Mouse (Mus musculus): ENCODE results near the gene Itgb7. TPM values are rescaled to one million over a fixed set of nuclear protein-coding genes. Genes with fewer than 3 reads are reported as not detected.

Itgb7 gene
- polyA plus RNA-seq, 1 experiment from 2014 or later = 3.3 TPM

DNA sequence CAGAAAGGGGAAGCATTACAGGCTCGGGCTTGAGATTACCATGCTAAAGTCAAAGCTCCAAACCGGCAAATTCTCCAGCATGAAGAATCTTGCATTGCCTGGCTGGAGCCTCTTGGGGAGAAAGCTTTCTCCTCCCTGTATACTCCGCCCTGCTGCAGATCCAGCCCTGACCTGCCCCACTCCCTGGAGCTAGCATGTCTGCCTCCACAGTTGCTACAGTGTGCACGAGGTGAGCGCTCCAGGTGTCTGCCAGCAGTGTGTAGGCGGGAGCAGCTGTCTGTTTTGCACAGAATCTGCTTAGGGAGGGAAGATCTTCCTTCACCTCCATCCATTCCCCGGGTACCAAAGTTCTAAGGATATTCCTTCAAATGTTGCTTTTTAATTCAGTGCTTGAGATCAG lies 30.8 kb upstream of the Itgb7 start:
- Histone ChIP-seq H3K27ac (peak overlapping the region; percentile 75), H3K4me2 (peak overlapping the region; percentile 26)

DNA sequence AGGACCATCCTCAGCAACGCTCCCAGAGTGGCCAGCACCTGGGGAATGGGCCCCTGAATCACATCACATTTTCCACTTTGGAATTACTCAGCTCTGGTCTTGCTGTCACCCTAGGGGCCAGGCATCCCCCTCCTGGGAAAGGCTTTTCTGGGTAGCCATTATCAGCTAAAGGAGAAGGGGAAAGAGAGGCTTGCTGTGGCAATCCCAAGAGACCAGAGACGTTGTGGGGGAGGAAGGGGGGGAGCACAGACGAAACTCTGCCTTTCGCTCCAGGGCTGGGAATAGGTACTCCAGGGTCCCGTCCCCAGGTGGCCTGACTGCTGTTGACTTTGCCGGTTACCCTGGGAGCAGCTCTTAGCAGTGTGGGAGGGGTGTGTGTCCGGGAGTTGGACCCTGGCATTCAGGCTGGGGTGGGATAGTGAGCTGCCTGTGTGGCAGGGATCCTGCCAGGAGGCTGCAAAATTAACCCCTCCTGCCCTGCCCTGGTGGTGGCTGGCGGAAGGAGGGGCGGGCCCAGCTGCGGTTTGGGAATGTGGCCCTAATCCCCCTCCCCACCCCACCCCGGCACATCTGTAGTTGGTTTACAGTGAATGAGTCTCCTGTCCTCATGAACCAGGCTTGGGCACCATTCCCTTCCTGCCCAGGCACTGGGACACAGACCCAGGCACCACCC lies 27.0 kb upstream of the Itgb7 start:
- Histone ChIP-seq H3K4me2 (peak overlapping the region; percentile 98), H3K9ac (peak overlapping the region; percentile 97), H3K27ac (peak overlapping the region; percentile 99), H3K9me3 (no peaks in the 10 kb centered on the region), H3K4me3 (peak overlapping the region; percentile 76), H3K27me3 (no peaks in the 10 kb centered on the region), H3K4me1 (peaks cover 73% of the 10 kb centered on the region), H3K36me3 (peaks cover 7% of the 10 kb centered on the region)
- peak; percentile 60 for ATAC-seq (ENCODE audit: insufficient number of reproducible peaks, insufficient read depth, low FRiP score, low TSS enrichment, low read depth)
- 4% methylated on average over 11 of the region's 11 CpGs for WGBS

More for the DNA sequence above, 30.8 kb upstream of the Itgb7 start:
- Histone ChIP-seq H3K36me3 (no peaks in the 10 kb centered on the region), H3K4me3 (no peak overlapping the region), H3K27me3 (no peaks in the 10 kb centered on the region), H3K4me1 (peaks cover 48% of the 10 kb centered on the region), H3K9ac (peak overlapping the region; percentile 27; the same call in 1 of the 2 replicates), H3K9me3 (no peaks in the 10 kb centered on the region)
- 36% methylated on average over 7 of the region's 7 CpGs for WGBS
- 0 out of 2 replicates have a peak, but pooled peaks have one; percentile 30 for ATAC-seq (ENCODE audit: insufficient number of reproducible peaks, insufficient read depth, low FRiP score, low TSS enrichment, low read depth)

DNA sequence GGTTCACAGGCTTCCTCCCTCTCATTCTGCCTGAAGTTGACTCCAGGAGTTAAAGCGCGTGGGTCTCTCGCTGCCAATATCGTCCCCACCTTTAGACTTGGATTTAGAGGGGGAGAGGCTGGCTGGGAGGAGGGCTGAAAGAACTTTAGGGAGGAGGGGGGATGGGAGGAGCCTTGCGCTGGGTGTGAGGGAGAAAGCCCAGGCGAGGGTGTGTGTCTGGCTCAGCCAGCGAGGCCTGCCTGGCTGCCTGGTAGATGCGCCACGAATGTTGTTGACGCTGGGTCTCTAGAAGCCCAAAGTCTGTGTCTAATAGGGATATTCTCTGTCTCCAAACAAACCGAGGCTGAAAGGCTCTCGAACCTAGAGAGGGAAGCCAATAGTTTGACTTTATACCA lies 26.3 kb upstream of the Itgb7 start:
- WGBS = 1% methylated on average over 12 of the region's 12 CpGs
- Histone ChIP-seq H3K27ac (peak overlapping the region; percentile 99), H3K27me3 (no peaks in the 10 kb centered on the region), H3K9ac (peak overlapping the region; percentile 97), H3K9me3 (no peaks in the 10 kb centered on the region), H3K4me3 (peak overlapping the region; percentile 76), H3K36me3 (peaks cover 12% of the 10 kb centered on the region), H3K4me1 (peaks cover 75% of the 10 kb centered on the region), H3K4me2 (peak overlapping the region; percentile 98)
- peak; percentile 48; the same call in 1 of the 2 replicates for ATAC-seq (ENCODE audit: insufficient number of reproducible peaks, insufficient read depth, low FRiP score, low TSS enrichment, low read depth)

DNA sequence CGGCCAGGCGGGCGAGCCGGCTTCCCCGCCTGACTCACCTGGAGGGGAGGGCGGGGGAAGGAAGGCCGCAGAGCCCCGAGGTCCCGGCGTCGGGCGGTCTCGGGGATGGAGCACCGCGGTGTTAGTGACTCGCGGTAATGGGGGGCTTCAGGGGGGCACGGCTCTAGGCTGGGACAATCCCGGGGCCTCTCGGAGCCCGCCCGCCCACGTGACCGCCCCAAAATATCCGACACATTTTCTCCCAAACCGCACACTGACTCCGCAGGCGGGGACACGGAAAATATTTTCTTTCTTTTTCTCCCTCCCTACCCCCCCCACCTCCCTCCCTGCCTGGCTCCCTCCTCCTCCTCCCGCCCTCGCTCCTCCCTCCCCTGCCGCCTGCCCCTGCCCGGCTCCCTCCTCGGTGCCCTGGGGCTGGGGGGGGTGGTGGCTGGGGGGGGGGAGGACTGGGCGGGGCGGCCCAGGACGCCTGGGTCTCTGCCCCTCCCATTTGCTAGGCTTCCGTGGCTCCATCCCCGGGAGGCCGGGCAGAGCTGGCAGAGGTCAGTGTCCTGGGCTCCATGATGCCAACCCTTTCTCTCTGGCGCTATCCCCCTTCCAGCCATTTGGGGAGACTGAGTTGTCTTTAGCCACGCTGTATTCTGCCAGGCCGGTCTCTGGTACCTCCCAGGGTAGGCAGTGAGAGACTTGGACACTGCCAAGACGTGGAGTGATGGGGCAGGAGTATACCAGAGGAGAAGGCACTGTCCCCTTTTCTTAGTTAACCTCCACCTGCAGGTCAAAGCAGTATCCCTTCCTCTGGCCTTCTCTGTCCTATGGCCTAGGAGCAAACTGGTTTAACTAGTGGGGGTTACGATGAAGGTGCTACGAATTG lies 25.7 kb upstream of the Itgb7 start, which contains the start of gene Rarg:
Gene Rarg (minus strand): TSS at position 316 of the 874 bp plus-strand sequence.
- H3K27me3 ChIP-seq = no peaks in the 10 kb centered on the region
- H3K9me3 ChIP-seq = no peaks in the 10 kb centered on the region
- peak within 1 kb of the TSS; percentile 76 for H3K4me3 ChIP-seq
- peak within 1 kb of the TSS; percentile 98 for H3K4me2 ChIP-seq
- peaks cover 76% of the 10 kb centered on the region for H3K4me1 ChIP-seq
- peaks cover 17% of the 10 kb centered on the region for H3K36me3 ChIP-seq
- peak within 1 kb of the TSS; percentile 99 for H3K27ac ChIP-seq
- peak within 1 kb of the TSS; percentile 97 for H3K9ac ChIP-seq
- peak; percentile 57 for ATAC-seq (ENCODE audit: insufficient number of reproducible peaks, insufficient read depth, low FRiP score, low TSS enrichment, low read depth)
- WGBS = under 1% methylated on average over 43 of the region's 46 CpGs

DNA sequence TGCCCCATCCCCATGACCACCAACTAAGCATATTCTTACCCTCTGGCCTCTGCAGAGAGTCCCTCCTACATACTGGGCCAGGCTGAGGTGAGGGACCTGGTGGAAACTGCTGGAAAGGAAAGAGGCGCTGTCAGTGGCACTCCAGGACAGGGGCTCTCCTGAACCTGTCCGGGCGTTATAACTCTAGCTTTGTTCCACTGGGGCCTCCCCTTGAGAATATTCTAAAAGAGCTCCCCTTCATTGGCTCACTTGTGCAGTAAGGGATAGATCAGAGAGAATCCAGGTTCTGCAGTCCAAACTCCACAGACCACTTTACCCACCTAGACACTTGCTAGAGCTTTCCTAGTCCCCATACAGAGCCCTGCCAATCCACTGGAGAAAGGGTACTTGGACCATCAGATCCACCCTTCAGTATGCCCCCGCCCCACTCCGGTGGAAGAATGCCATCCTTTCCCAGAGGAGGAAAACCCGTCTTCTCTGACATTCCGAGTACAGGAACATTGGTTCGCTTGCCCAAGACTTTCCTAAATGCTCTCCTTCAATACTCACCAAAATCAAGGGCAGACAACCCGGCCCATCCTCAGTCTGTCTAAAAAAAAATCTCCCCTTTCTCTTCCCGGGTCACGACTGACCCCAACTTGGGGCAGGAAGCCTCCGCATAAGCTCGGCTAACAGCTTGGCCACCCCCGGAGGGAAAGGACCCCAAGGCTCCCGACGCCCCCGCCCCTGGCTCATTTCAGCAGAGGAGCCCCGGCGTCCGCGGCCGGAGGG lies 24.9 kb upstream of the Itgb7 start:
- 3% methylated on average over 22 of the region's 22 CpGs for WGBS
- H3K4me3 ChIP-seq = peak overlapping the region; percentile 76

DNA sequence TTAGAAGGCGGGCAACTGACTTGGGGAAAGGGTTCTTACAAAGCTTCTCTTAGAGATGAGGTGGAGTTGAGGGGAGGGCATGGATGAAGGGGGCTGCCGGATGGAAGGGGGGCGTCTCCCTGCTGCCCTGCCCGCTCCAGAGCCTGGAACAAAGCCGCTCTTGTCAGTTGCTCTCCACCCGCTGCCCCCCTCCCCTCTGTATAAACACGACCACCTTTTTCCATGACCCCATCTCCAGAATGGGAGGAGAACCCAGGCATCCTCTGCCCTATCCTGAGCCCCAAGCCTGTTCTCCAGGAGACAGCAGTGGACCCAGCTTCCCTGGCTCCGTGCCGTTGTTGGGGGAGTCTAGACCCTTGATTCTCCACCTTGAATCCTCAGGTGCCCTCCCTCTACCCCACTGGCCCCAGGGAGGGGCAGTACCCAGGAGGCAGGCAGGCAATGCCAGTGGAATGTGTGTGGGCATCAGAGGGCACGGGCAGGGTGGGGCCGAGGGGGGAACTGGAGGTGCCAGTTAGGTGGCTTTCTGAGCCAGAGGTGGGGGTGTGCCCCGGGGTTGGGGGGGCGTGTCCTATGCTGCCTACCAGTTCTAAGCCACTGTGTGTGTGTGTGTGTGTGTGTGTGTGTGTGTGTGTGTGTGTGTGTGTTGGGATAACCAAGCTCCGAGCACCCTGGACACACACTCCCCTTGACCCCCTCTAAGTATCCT lies 24.0 kb upstream of the Itgb7 start:
- H3K4me2 ChIP-seq = peak overlapping the region; percentile 98
- no peaks in the 10 kb centered on the region for H3K9me3 ChIP-seq
- peaks cover 82% of the 10 kb centered on the region for H3K4me1 ChIP-seq
- WGBS = 10% methylated on average over 13 of the region's 14 CpGs
- peak overlapping the region; percentile 76 for H3K4me3 ChIP-seq
- H3K27me3 ChIP-seq = no peaks in the 10 kb centered on the region
- peaks cover 35% of the 10 kb centered on the region for H3K36me3 ChIP-seq
- peak overlapping the region; percentile 99 for H3K27ac ChIP-seq
- no peak for ATAC-seq (ENCODE audit: insufficient number of reproducible peaks, insufficient read depth, low FRiP score, low TSS enrichment, low read depth)
- peak overlapping the region; percentile 97 for H3K9ac ChIP-seq

More for the DNA sequence above, 24.9 kb upstream of the Itgb7 start:
- Histone ChIP-seq H3K36me3 (peaks cover 25% of the 10 kb centered on the region), H3K4me1 (peaks cover 76% of the 10 kb centered on the region), H3K27ac (peak overlapping the region; percentile 99), H3K4me2 (peak overlapping the region; percentile 98), H3K27me3 (no peaks in the 10 kb centered on the region), H3K9me3 (no peaks in the 10 kb centered on the region), H3K9ac (peak overlapping the region; percentile 97)
- no peak for ATAC-seq (ENCODE audit: insufficient number of reproducible peaks, insufficient read depth, low FRiP score, low TSS enrichment, low read depth)

DNA sequence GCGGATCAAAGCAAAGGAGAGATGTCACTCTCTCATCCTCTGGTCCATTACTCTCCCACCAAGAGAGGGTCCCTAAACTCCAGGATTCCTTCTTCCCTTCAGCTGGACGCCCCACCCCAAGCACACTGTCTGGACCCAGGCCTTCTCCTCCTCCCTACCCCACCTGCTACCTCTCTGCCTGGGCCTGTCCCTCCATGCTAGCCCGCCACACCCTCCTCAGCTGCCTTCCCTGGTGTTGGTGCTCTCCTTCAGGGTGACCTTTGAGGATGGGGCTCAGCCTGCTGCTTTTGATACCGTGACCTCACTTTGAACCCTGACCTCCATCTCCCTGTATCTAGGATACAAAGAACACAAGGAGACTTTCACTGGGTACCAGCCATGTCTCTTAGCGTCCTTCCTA lies 18.8 kb upstream of the Itgb7 start:
- WGBS = 51% methylated on average over 5 of the region's 5 CpGs
- Histone ChIP-seq H3K27ac (peak overlapping the region; percentile 99), H3K9me3 (no peaks in the 10 kb centered on the region), H3K9ac (peak overlapping the region; percentile 49), H3K4me1 (peaks cover 84% of the 10 kb centered on the region), H3K36me3 (peaks cover 43% of the 10 kb centered on the region), H3K4me3 (peak overlapping the region; percentile 58), H3K27me3 (no peaks in the 10 kb centered on the region), H3K4me2 (peak overlapping the region; percentile 94)
- no peak for ATAC-seq (ENCODE audit: insufficient number of reproducible peaks, insufficient read depth, low FRiP score, low TSS enrichment, low read depth)

DNA sequence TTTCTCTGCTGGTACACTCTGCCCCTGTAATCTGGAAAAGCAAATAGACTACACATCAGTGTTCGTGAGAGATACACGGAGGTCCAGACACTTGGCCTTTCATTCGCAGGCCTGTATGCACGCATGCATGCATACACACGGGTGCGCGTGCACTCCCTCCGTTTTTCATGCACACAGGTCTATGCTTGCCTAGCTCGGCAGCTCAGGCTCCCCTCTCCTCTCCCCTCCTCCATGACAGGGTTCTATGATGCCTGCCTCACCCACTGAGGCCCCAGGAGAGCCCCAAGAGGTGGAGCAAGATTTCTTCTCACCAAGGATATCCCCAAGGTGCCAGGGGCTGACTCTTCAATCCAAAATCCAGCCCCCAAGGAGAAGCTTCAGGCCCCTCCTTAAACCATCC lies 18.2 kb upstream of the Itgb7 start:
- Histone ChIP-seq H3K4me2 (peak overlapping the region; percentile 94), H3K27me3 (no peaks in the 10 kb centered on the region), H3K9ac (peak overlapping the region; percentile 49), H3K27ac (peak overlapping the region; percentile 99), H3K4me1 (peaks cover 84% of the 10 kb centered on the region), H3K4me3 (peak overlapping the region; percentile 58), H3K36me3 (peaks cover 43% of the 10 kb centered on the region), H3K9me3 (no peaks in the 10 kb centered on the region)
- no peak for ATAC-seq (ENCODE audit: insufficient number of reproducible peaks, insufficient read depth, low FRiP score, low TSS enrichment, low read depth)
- WGBS = 14% methylated on average over 9 of the region's 9 CpGs

DNA sequence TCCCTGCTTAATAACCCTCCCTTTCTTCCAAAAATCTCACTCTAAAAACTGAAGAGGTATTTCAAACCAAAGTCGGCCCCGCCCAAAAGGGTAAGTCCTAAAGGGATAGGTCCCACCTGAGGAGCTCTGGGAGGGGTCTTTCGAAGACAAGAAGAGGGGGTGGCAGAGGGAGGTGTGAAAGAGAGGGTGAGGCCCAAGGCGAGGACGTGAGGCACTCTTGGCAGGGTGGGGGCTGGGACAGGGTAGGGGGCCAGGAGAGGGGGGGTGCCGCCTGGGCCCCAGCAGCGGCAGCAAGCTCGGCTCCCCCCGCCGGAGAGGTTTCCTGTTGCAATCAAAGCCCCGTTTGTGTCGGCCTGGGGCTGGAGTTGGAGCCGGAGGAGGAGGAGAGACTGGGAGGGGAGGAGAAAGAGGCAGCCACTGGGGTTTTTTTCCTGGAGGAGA lies 17.5 kb upstream of the Itgb7 start:
- peak; percentile 11; the same call in 1 of the 2 replicates for ATAC-seq (ENCODE audit: insufficient number of reproducible peaks, insufficient read depth, low FRiP score, low TSS enrichment, low read depth)
- WGBS = 2% methylated on average over 13 of the region's 13 CpGs
- H3K4me3 ChIP-seq = peak overlapping the region; percentile 58
- peak overlapping the region; percentile 49 for H3K9ac ChIP-seq
- H3K4me2 ChIP-seq = peak overlapping the region; percentile 94
- H3K27ac ChIP-seq = peak overlapping the region; percentile 99
- H3K36me3 ChIP-seq = peaks cover 42% of the 10 kb centered on the region
- H3K4me1 ChIP-seq = peaks cover 82% of the 10 kb centered on the region
- H3K9me3 ChIP-seq = no peaks in the 10 kb centered on the region
- H3K27me3 ChIP-seq = no peaks in the 10 kb centered on the region

DNA sequence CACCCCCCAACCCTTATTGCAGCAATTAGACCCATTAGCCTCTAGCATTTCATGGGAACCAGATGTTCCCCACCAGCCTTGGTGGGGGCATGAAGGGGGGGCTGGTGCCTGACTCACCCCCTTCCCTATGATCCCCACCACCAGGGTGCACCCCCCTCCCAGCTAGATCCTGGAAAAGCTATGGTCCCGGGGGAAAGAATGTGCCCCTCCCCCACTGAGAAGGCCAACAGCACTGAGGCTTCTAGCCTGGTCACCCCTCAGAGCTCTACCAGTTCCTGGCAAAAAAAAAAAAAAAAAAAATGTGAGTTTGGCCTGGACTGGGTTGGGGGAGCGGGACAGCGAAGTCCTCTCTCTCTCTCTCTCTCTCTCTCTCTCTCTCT lies 17.1 kb upstream of the Itgb7 start:
- Histone ChIP-seq H3K36me3 (peaks cover 37% of the 10 kb centered on the region), H3K9me3 (no peaks in the 10 kb centered on the region), H3K27me3 (no peaks in the 10 kb centered on the region), H3K27ac (peak overlapping the region; percentile 99), H3K4me1 (peaks cover 82% of the 10 kb centered on the region), H3K4me3 (peak overlapping the region; percentile 58), H3K9ac (peak overlapping the region; percentile 49; the same call in 1 of the 2 replicates), H3K4me2 (peak overlapping the region; percentile 94)
- 0% methylated on average over 1 of the region's 3 CpGs for WGBS
- ATAC-seq (ENCODE audit: insufficient number of reproducible peaks, insufficient read depth, low FRiP score, low TSS enrichment, low read depth) = no peak

Data from embryonic facial prominence, embryonic 13.5 days (tissue).